Comparison of ENCODE assay signal across 27 mouse cellular contexts in genomic region chr15:97169381-97169780, GRCm38 (mm10).
DNase-seq lines count a peak whose midpoint lies in the region; ATAC-seq lines count a peak whose summit lies in the region.
"Had no signal": no experiment of that assay in that cellular context is flagged by ENCODE, and none has a peak within 500 bp of the region (broad histone marks: within the 10 kb centered on the region; RNA-seq: fewer than 3 reads in every experiment).

No protein-coding gene starts in this region.

- no peak for ATAC-seq in heart, embryonic 11.5 days (replicated peaks; ENCODE audit: insufficient number of reproducible peaks, low FRiP score, low TSS enrichment)
- ATAC-seq: activated CD4-positive, CD25-positive, alpha-beta regulatory T cell, adult 4 months; forebrain, embryonic 16.5 days; intestine, postnatal 0 days had no signal

- intact Hi-C loops in gastrocnemius, postnatal 14 days (cut with DNase I; ENCODE audit: low total_unique reads): no loop called here
- intact Hi-C loops in heart, postnatal 14 days (cut with DNase I): no loop called here

- H3K9ac ChIP-seq in heart, embryonic 11.5 days (ENCODE audit: low read depth, low read length): 0 out of 2 replicates have a peak overlapping the region, but pooled peaks have one; percentile 10
- H3K9ac ChIP-seq: embryonic facial prominence, embryonic 13.5 days; hindbrain, embryonic 14.5 days; limb, embryonic 15.5 days; liver, embryonic 15.5 days; lung, embryonic 14.5 days; stomach, embryonic 15.5 days had no signal

- no peaks in the 10 kb centered on the region for H3K9me3 ChIP-seq in heart, embryonic 11.5 days (replicated peaks; ENCODE audit: control insufficient read depth, low read length)
- H3K9me3 ChIP-seq: embryonic facial prominence, embryonic 13.5 days; limb, embryonic 15.5 days; liver, embryonic 15.5 days; stomach, embryonic 15.5 days had no signal

- H3K36me3 ChIP-seq in heart, embryonic 11.5 days (ENCODE audit: control insufficient read depth, insufficient read depth, low read length): no peaks in the 10 kb centered on the region
- H3K36me3 ChIP-seq: embryonic facial prominence, embryonic 13.5 days; limb, embryonic 15.5 days; liver, embryonic 15.5 days; stomach, embryonic 15.5 days had no signal

- no peak overlapping the region for H3K27ac ChIP-seq in heart, embryonic 11.5 days (ENCODE audit: low read depth, low read length)
- H3K27ac ChIP-seq: embryonic facial prominence, embryonic 13.5 days; hindbrain, embryonic 14.5 days; limb, embryonic 15.5 days; liver, embryonic 15.5 days; stomach, embryonic 15.5 days had no signal

- H3K4me1 ChIP-seq in heart, embryonic 11.5 days (ENCODE audit: control insufficient read depth, insufficient read depth, low read length): peaks cover 7% of the 10 kb centered on the region
- H3K4me1 ChIP-seq: limb, embryonic 15.5 days; liver, embryonic 15.5 days had no signal

- peak; percentile 11 to 56 for DNase-seq in adrenal gland, adult (ENCODE audit: inconsistent age in 2 of 2, low spot score in 1 of 2)
- no peak for DNase-seq in adrenal gland, postnatal 25 days
- DNase-seq in gastrocnemius, adult 18-20 months (ENCODE audit: low spot score): peak; percentile 24
- DNase-seq in gastrocnemius, postnatal 14 days: no peak
- no peak for DNase-seq in heart, postnatal 14 days
- DNase-seq in right cerebral cortex, adult 18-20 months: peak; percentile 10
- DNase-seq in right cerebral cortex, postnatal 4 days: no peak
- DNase-seq: cerebellum, adult 11-12 months; cerebellum, adult 9-11 months; embryo, embryonic 11 days; kidney, adult 9 months; kidney, postnatal 10 days; layer of hippocampus, postnatal 36 days; left cerebral cortex, postnatal 4 days; lung, embryonic 14.5 days; midbrain, embryonic 14.5 days; right cerebral cortex, postnatal 14 days had no signal

- no peaks in the 10 kb centered on the region for H3K27me3 ChIP-seq in heart, embryonic 11.5 days (ENCODE audit: control insufficient read depth, insufficient read depth, low read length)
- H3K27me3 ChIP-seq: CH12.LX; embryonic facial prominence, embryonic 13.5 days; limb, embryonic 15.5 days; liver, embryonic 15.5 days; stomach, embryonic 15.5 days had no signal

- no peak overlapping the region for H3K4me3 ChIP-seq in heart, embryonic 11.5 days (ENCODE audit: low read depth, low read length)
- H3K4me3 ChIP-seq: embryonic facial prominence, embryonic 13.5 days; limb, embryonic 15.5 days; liver, embryonic 15.5 days; stomach, embryonic 15.5 days had no signal

- 67% methylated on average over 10 of the region's 10 CpGs for WGBS in heart, embryonic 11.5 days (ENCODE audit: insufficient replicate concordance)

- no peak overlapping the region for H3K4me2 ChIP-seq in heart, embryonic 11.5 days
- H3K4me2 ChIP-seq: embryonic facial prominence, embryonic 13.5 days; hindbrain, embryonic 14.5 days; limb, embryonic 15.5 days; liver, embryonic 15.5 days; lung, embryonic 14.5 days; stomach, embryonic 15.5 days had no signal

Comparison
In these comparisons a context has a peak if more than half of its experiments do, and no peak if none do; other contexts are left out.
1. DNase-seq: peak in adrenal gland, adult (2 of 2), gastrocnemius, adult 18-20 months (single experiment) and right cerebral cortex, adult 18-20 months (single experiment); none in adrenal gland, postnatal 25 days (single experiment), gastrocnemius, postnatal 14 days (single experiment), heart, postnatal 14 days (0 of 2) and right cerebral cortex, postnatal 4 days (single experiment).